Mouse (Mus musculus) macrophage (primary cell): Measurements from ENCODE around the gene Rgcc. TPM values are rescaled to one million over a fixed set of nuclear protein-coding genes. Genes with fewer than 3 reads are reported as not detected.
A peak's percentile ranks its signal among the peaks of the same experiment; 100 is the strongest.

Experiments used
- H3K27ac ChIP-seq: fragments of 350-480 bp; formaldehyde crosslinking; 2 replicates; pipeline ENCODE4 v1.9.0; 2021
- H3K36me3 ChIP-seq: fragments of 350-480 bp; formaldehyde crosslinking; 2 replicates; pipeline ENCODE4 v1.9.0; 2021; ENCODE audit errors: inconsistent target
- H3K4me3 ChIP-seq: fragments of 350-480 bp; formaldehyde crosslinking; 2 replicates; pipeline ENCODE4 v1.9.0; 2021; ENCODE audit errors: inconsistent target
- H3K79me2 ChIP-seq: fragments of 350-480 bp; formaldehyde crosslinking; 2 replicates; pipeline ENCODE4 v1.9.0; 2021; ENCODE audit errors: inconsistent target
- WGBS: methylation state at CpG from one replicate; pipeline ENCODE4 v1.1.7; 2026; ENCODE audit warnings: inconsistent platforms; ENCODE audit not compliant: missing documents; 5-methylcytosine and 5-hydroxymethylcytosine counted together
- polyA plus RNA-seq: library from polyadenylated mRNA; stranded (reverse); fragments of 250-400 nt; gene quantifications from 3 replicates; pipeline ENCODE4 v1.2.4, GENCODE M21; 2018; ENCODE audit warnings: inconsistent platforms
- total RNA-seq, 78 experiments: library from RNA; depleted of rRNA; stranded (reverse); fragments of 250-400 nt; gene quantifications; 1 replicate in 9 of 78; 2 replicates in 24 of 78; 3 replicates in 43 of 78; 4 replicates in 2 of 78; pipeline ENCODE4 v1.2.4; 2018; ENCODE audit warnings: inconsistent platforms in 56 of 78

Gene Rgcc
- 1 to 10 TPM in 3 of 26 experiments, not detected in 23; 1.2 to 1.9 (median 1.4) TPM for total RNA-seq (2018; cell fraction: chromatin; rRNA removed)
- total RNA-seq (2018; cell fraction: cytosol; rRNA removed): 1 to 10 TPM in 3 of 26 experiments, under 1 TPM in 10, not detected in 13; 0.20 to 3.4 (median 0.53) TPM
- total RNA-seq (2018; cell fraction: nucleus; rRNA removed): 1 to 10 TPM in 1 of 26 experiments, under 1 TPM in 2, not detected in 23; 0.97 to 2.1 (median 0.98) TPM
- 0.27 to 1.1 TPM (median 0.29 TPM) in 3 replicates for polyA plus RNA-seq

- Histone ChIP-seq H3K79me2 (no peaks in the 10 kb centered on the region), H3K36me3 (no peaks in the 10 kb centered on the region), H3K4me3 (peak within 1 kb of the TSS; percentile 27), H3K27ac (no peak within 1 kb of the TSS)
- WGBS: under 1% methylated on average over 26 of the region's 34 CpGs
These were observed at the start of gene Rgcc for GRCm38 (mm10) chr14:79301466-79301875. TSS of gene Rgcc (minus strand) at chr14:79301645.

- Histone ChIP-seq H3K36me3 (peaks cover 32% of the 10 kb centered on the region), H3K79me2 (no peaks in the 10 kb centered on the region), H3K4me3 (no peak overlapping the region), H3K27ac (no peak overlapping the region)
- 100% methylated on average over 3 of the region's 3 CpGs for WGBS
These were observed 44.9 kb upstream of the Rgcc start for GRCm38 (mm10) chr14:79346384-79346783.

GRCm38 (mm10) chr14:79335613-79336012 lies 34.2 kb upstream of the Rgcc start:
- peaks cover 40% of the 10 kb centered on the region for H3K36me3 ChIP-seq

GRCm38 (mm10) chr14:79331936-79332335 lies 30.5 kb upstream of the Rgcc start:
- peaks cover 20% of the 10 kb centered on the region for H3K36me3 ChIP-seq

More at GRCm38 (mm10) chr14:79335613-79336012, 34.2 kb upstream of the Rgcc start:
- H3K79me2 ChIP-seq: no peaks in the 10 kb centered on the region
- no peak overlapping the region for H3K4me3 ChIP-seq
- H3K27ac ChIP-seq: no peak overlapping the region
- WGBS: 37% methylated on average over 3 of the region's 3 CpGs

GRCm38 (mm10) chr14:79330944-79331561 lies 29.6 kb upstream of the Rgcc start:
- Histone ChIP-seq H3K27ac (no peak overlapping the region), H3K79me2 (no peaks in the 10 kb centered on the region), H3K4me3 (peak overlapping the region; percentile 8; the same call in 1 of the 2 replicates), H3K36me3 (peaks cover 12% of the 10 kb centered on the region; the same call in 1 of the 2 replicates)
- WGBS: 5% methylated on average over 16 of the region's 16 CpGs

More at GRCm38 (mm10) chr14:79331936-79332335, 30.5 kb upstream of the Rgcc start:
- no peak overlapping the region for H3K27ac ChIP-seq
- 61% methylated on average over 7 of the region's 7 CpGs for WGBS
- no peak overlapping the region for H3K4me3 ChIP-seq
- no peaks in the 10 kb centered on the region for H3K79me2 ChIP-seq

- WGBS: 23% methylated on average over 5 of the region's 5 CpGs
- H3K36me3 ChIP-seq: no peaks in the 10 kb centered on the region
- H3K79me2 ChIP-seq: no peaks in the 10 kb centered on the region
- H3K27ac ChIP-seq: no peak overlapping the region
- H3K4me3 ChIP-seq: no peak overlapping the region
These were observed 25.6 kb upstream of the Rgcc start for GRCm38 (mm10) chr14:79327033-79327432.

GRCm38 (mm10) chr14:79324112-79324840 lies 22.8 kb upstream of the Rgcc start:
- Histone ChIP-seq H3K4me3 (no peak overlapping the region), H3K79me2 (no peaks in the 10 kb centered on the region), H3K27ac (no peak overlapping the region), H3K36me3 (no peaks in the 10 kb centered on the region)
- 93% methylated on average over 10 of the region's 10 CpGs for WGBS

- Histone ChIP-seq H3K4me3 (no peak overlapping the region), H3K36me3 (no peaks in the 10 kb centered on the region), H3K79me2 (no peaks in the 10 kb centered on the region), H3K27ac (no peak overlapping the region)
- WGBS: 92% methylated on average over 5 of the region's 5 CpGs
These were observed 20.4 kb upstream of the Rgcc start for GRCm38 (mm10) chr14:79321881-79322280.

GRCm38 (mm10) chr14:79321152-79321551 lies 19.7 kb upstream of the Rgcc start:
- H3K36me3 ChIP-seq: no peaks in the 10 kb centered on the region

GRCm38 (mm10) chr14:79317602-79318001 lies 16.2 kb upstream of the Rgcc start:
- Histone ChIP-seq H3K27ac (no peak overlapping the region), H3K79me2 (no peaks in the 10 kb centered on the region)
- WGBS: 96% methylated on average over 2 of the region's 2 CpGs

More at GRCm38 (mm10) chr14:79321152-79321551, 19.7 kb upstream of the Rgcc start:
- no peaks in the 10 kb centered on the region for H3K79me2 ChIP-seq
- no peak overlapping the region for H3K27ac ChIP-seq
- H3K4me3 ChIP-seq: no peak overlapping the region
- 54% methylated on average over 8 of the region's 8 CpGs for WGBS

GRCm38 (mm10) chr14:79315877-79316276 lies 14.4 kb upstream of the Rgcc start:
- Histone ChIP-seq H3K79me2 (no peaks in the 10 kb centered on the region), H3K36me3 (no peaks in the 10 kb centered on the region), H3K4me3 (no peak overlapping the region), H3K27ac (no peak overlapping the region)
- 57% methylated on average over 7 of the region's 7 CpGs for WGBS

More at GRCm38 (mm10) chr14:79317602-79318001, 16.2 kb upstream of the Rgcc start:
- no peak overlapping the region for H3K4me3 ChIP-seq
- H3K36me3 ChIP-seq: no peaks in the 10 kb centered on the region

- Histone ChIP-seq H3K4me3 (no peak overlapping the region), H3K36me3 (no peaks in the 10 kb centered on the region), H3K79me2 (no peaks in the 10 kb centered on the region), H3K27ac (no peak overlapping the region)
- 89% methylated on average over 12 of the region's 12 CpGs for WGBS
These were observed 13.0 kb upstream of the Rgcc start for GRCm38 (mm10) chr14:79314245-79315010.

- 61% methylated on average over 8 of the region's 8 CpGs for WGBS
- Histone ChIP-seq H3K36me3 (no peaks in the 10 kb centered on the region), H3K27ac (no peak overlapping the region), H3K4me3 (no peak overlapping the region), H3K79me2 (no peaks in the 10 kb centered on the region)
These were observed 12.2 kb upstream of the Rgcc start for GRCm38 (mm10) chr14:79313439-79314175.

- H3K27ac ChIP-seq: no peak overlapping the region
- H3K79me2 ChIP-seq: no peaks in the 10 kb centered on the region
- 62% methylated on average over 4 of the region's 4 CpGs for WGBS
- no peaks in the 10 kb centered on the region for H3K36me3 ChIP-seq
- no peak overlapping the region for H3K4me3 ChIP-seq
These were observed 11.3 kb upstream of the Rgcc start for GRCm38 (mm10) chr14:79312719-79313118.
